Mouse (Mus musculus) C2C12 (cell line): ENCODE measurements around the gene Shisa7.

ENCODE experiments used
- CTCF ChIP-seq: IDR thresholded peaks from one replicate; pipeline ENCODE4 v1.5.1; 2011; ENCODE audit not compliant: control insufficient read depth, insufficient read depth, insufficient read length
- MAX ChIP-seq: IDR thresholded peaks from one replicate; pipeline ENCODE4 v1.6.1; 2011; ENCODE audit warnings: mild to moderate bottlenecking, control low read depth
- MYOD1 ChIP-seq: IDR thresholded peaks from one replicate; pipeline ENCODE4 v1.6.1; 2011; ENCODE audit warnings: low read depth; ENCODE audit not compliant: control insufficient read depth, insufficient read length
- MYOG ChIP-seq: IDR thresholded peaks from one replicate; pipeline ENCODE4 v1.6.1; 2011; ENCODE audit not compliant: control insufficient read depth, insufficient read length; ENCODE audit errors: extremely low read depth
- USF1 ChIP-seq: IDR thresholded peaks from one replicate; pipeline ENCODE4 v1.6.1; 2011; ENCODE audit warnings: low read depth, mild to moderate bottlenecking, control low read depth, moderate library complexity

DNA sequence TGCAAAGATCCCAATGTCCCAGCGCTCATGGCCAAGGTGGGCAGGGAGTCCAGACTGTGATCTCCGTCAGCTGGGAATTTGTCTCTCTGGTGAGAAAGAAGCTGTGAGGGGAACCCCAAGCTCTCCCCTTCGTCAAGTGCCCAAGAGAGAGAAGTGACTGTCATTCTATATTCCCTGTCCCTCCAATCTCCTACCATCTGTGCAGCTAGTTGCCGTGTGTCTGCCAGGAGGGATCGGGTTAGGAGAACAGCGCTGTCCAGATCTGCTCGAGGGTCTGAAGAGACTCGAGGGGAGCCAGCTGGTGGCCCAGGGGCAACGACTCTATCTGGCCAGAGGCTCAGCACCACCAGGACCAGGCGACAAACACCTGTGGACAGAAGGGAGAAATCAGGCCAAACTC, 68.4 kb downstream of the Shisa7 start:
- TF ChIP-seq CTCF = no peak
- no peak for TF ChIP-seq MAX
- TF ChIP-seq MYOD1 = no peak
- TF ChIP-seq MYOG = no peak
- no peak for TF ChIP-seq USF1
